ENCODE assay signal across 25 mouse cellular contexts in genomic region chr12:70750651-70751578, GRCm38 (mm10).
DNase-seq lines count a peak whose midpoint lies in the region; ATAC-seq and TF ChIP-seq lines count a peak whose summit lies in the region.
"Had no signal": no experiment of that assay in that cellular context is flagged by ENCODE, and none has a peak within 500 bp of the region (broad histone marks: within the 10 kb centered on the region; RNA-seq: fewer than 3 reads in every experiment).

No protein-coding gene starts in this region.

- no peak overlapping the region for H3K4me3 ChIP-seq in heart, embryonic 11.5 days (ENCODE audit: low read depth, low read length)
- H3K4me3 ChIP-seq in embryonic facial prominence, embryonic 13.5 days: no peak overlapping the region
- H3K4me3 ChIP-seq in forebrain, postnatal 0 days (ENCODE audit: low read depth, low read length): no peak overlapping the region
- H3K4me3 ChIP-seq: gastrocnemius, adult 2 months; hindbrain, embryonic 15.5 days; layer of hippocampus, adult 2 months; neural tube, embryonic 13.5 days; stomach, embryonic 15.5 days had no signal

- no peak overlapping the region for H3K4me2 ChIP-seq in heart, embryonic 11.5 days
- no peak overlapping the region for H3K4me2 ChIP-seq in embryonic facial prominence, embryonic 13.5 days
- H3K4me2 ChIP-seq in forebrain, postnatal 0 days (ENCODE audit: low read depth): no peak overlapping the region
- H3K4me2 ChIP-seq: hindbrain, embryonic 15.5 days; midbrain, embryonic 11.5 days; neural tube, embryonic 13.5 days; stomach, embryonic 15.5 days had no signal

- no peak overlapping the region for H3K9ac ChIP-seq in heart, embryonic 11.5 days (ENCODE audit: low read depth, low read length)
- no peak overlapping the region for H3K9ac ChIP-seq in embryonic facial prominence, embryonic 13.5 days
- H3K9ac ChIP-seq in forebrain, postnatal 0 days: no peak overlapping the region
- H3K9ac ChIP-seq: hindbrain, embryonic 15.5 days; liver, embryonic 14.5 days; neural tube, embryonic 13.5 days; stomach, embryonic 15.5 days had no signal

- 84% methylated on average over 7 of the region's 7 CpGs for WGBS in heart, embryonic 11.5 days (ENCODE audit: insufficient replicate concordance)
- 75% methylated on average over 7 of the region's 7 CpGs for WGBS in embryonic facial prominence, embryonic 13.5 days
- 45% methylated on average over 7 of the region's 7 CpGs for WGBS in forebrain, postnatal 0 days

- peak; percentile 41 for DNase-seq in heart, adult 8-10 months (ENCODE audit: low spot score)
- peak; percentile 73 for DNase-seq in brain, embryonic 14.5 days (ENCODE audit: low read depth)
- no peak for DNase-seq in forebrain, postnatal 0 days
- no peak for DNase-seq in frontal cortex, postnatal 14 days (ENCODE audit: low spot score in 2 of 2)
- no peak for DNase-seq in spleen, adult 18-20 months
- DNase-seq: adrenal gland, postnatal 36 days; B cell, adult 2 months; cerebellum, adult 8-10 months; gastrocnemius, adult 2 months; heart, postnatal 36 days; kidney, adult 11 months; kidney, postnatal 10 days; right cerebral cortex, postnatal 14 days; thymus, adult 18-20 months; thymus, postnatal 4 days had no signal

- H3K27me3 ChIP-seq in heart, embryonic 11.5 days (ENCODE audit: control insufficient read depth, insufficient read depth, low read length): no peaks in the 10 kb centered on the region
- no peaks in the 10 kb centered on the region for H3K27me3 ChIP-seq in embryonic facial prominence, embryonic 13.5 days
- H3K27me3 ChIP-seq in forebrain, postnatal 0 days (ENCODE audit: insufficient read depth, low read length): no peaks in the 10 kb centered on the region
- H3K27me3 ChIP-seq: hindbrain, embryonic 15.5 days; neural tube, embryonic 13.5 days; stomach, embryonic 15.5 days had no signal

- TF ChIP-seq CTCF in brain, embryonic 14.5 days (IDR thresholded peaks at IDR 0.05; ENCODE audit: borderline replicate concordance, extremely low read depth, insufficient read depth, insufficient read length): no peak
- TF ChIP-seq CTCF in forebrain, postnatal 0 days (IDR thresholded peaks at IDR 0.05; ENCODE audit: low read depth): no peak

- H3K4me1 ChIP-seq in heart, embryonic 11.5 days (ENCODE audit: control insufficient read depth, insufficient read depth, low read length): no peaks in the 10 kb centered on the region
- H3K4me1 ChIP-seq in embryonic facial prominence, embryonic 13.5 days: peaks cover 45% of the 10 kb centered on the region
- 0 out of 2 replicates have a peak, but pooled peaks cover 3% of the 10 kb centered on the region for H3K4me1 ChIP-seq in forebrain, postnatal 0 days (ENCODE audit: insufficient read depth)

- no peak overlapping the region for H3K27ac ChIP-seq in heart, embryonic 11.5 days (ENCODE audit: low read depth, low read length)
- H3K27ac ChIP-seq in embryonic facial prominence, embryonic 13.5 days: peak overlapping the region; percentile 84
- H3K27ac ChIP-seq in forebrain, postnatal 0 days (ENCODE audit: low read depth, low read length): 0 out of 2 replicates have a peak overlapping the region, but pooled peaks have one; percentile 15
- H3K27ac ChIP-seq: gastrocnemius, adult 2 months; hindbrain, embryonic 15.5 days; layer of hippocampus, adult 2 months; liver, embryonic 14.5 days; macrophage; neural tube, embryonic 13.5 days; stomach, embryonic 15.5 days had no signal

- no peak for TF ChIP-seq POLR2A in brain, embryonic 14.5 days (IDR thresholded peaks at IDR 0.05; ENCODE audit: borderline replicate concordance, extremely low read depth, insufficient read depth, insufficient read length, poor library complexity, severe bottlenecking)

- H3K9me3 ChIP-seq in heart, embryonic 11.5 days (replicated peaks; ENCODE audit: control insufficient read depth, low read length): no peaks in the 10 kb centered on the region
- no peaks in the 10 kb centered on the region for H3K9me3 ChIP-seq in embryonic facial prominence, embryonic 13.5 days
- no peaks in the 10 kb centered on the region for H3K9me3 ChIP-seq in forebrain, postnatal 0 days (ENCODE audit: low read length)
- H3K9me3 ChIP-seq: hindbrain, embryonic 15.5 days; neural tube, embryonic 13.5 days; stomach, embryonic 15.5 days had no signal

- H3K36me3 ChIP-seq in heart, embryonic 11.5 days (ENCODE audit: control insufficient read depth, insufficient read depth, low read length): no peaks in the 10 kb centered on the region
- no peaks in the 10 kb centered on the region for H3K36me3 ChIP-seq in embryonic facial prominence, embryonic 13.5 days
- no peaks in the 10 kb centered on the region for H3K36me3 ChIP-seq in forebrain, postnatal 0 days (ENCODE audit: insufficient read depth)
- H3K36me3 ChIP-seq: hindbrain, embryonic 15.5 days; neural tube, embryonic 13.5 days; stomach, embryonic 15.5 days had no signal

- no peak for ATAC-seq in heart, embryonic 11.5 days (replicated peaks; ENCODE audit: insufficient number of reproducible peaks, low FRiP score, low TSS enrichment)
- no peak for ATAC-seq in embryonic facial prominence, embryonic 13.5 days (ENCODE audit: insufficient number of reproducible peaks, insufficient read depth, low FRiP score, low TSS enrichment, low read depth)
- ATAC-seq in forebrain, postnatal 0 days: peak; percentile 64
- ATAC-seq in cerebellum, adult (ENCODE audit: insufficient number of reproducible peaks, low FRiP score, low TSS enrichment): no peak

Comparison
In these comparisons a context has a peak if more than half of its experiments do, and no peak if none do; other contexts are left out.
1. DNase-seq: peak in heart, adult 8-10 months (single experiment) and brain, embryonic 14.5 days (single experiment); none in forebrain, postnatal 0 days (single experiment), frontal cortex, postnatal 14 days (0 of 2) and spleen, adult 18-20 months (0 of 2).